Mouse (Mus musculus): ENCODE data around the gene Ranbp3l. TPM values are rescaled to one million over a fixed set of nuclear protein-coding genes. Genes with fewer than 3 reads are reported as not detected.

Gene Ranbp3l
- polyA plus RNA-seq, 1 experiment from 2014 or later = not detected

- no peak for ATAC-seq (ENCODE audit: insufficient number of reproducible peaks, insufficient read depth, low FRiP score, low TSS enrichment, low read depth)
- Histone ChIP-seq H3K27me3 (no peaks in the 10 kb centered on the region), H3K27ac (no peak overlapping the region), H3K4me1 (replicated peaks) (no peaks in the 10 kb centered on the region), H3K36me3 (peaks cover 87% of the 10 kb centered on the region), H3K9me3 (no peaks in the 10 kb centered on the region), H3K4me3 (replicated peaks) (no peak overlapping the region), H3K9ac (replicated peaks) (no peak overlapping the region), H3K4me2 (no peak overlapping the region)
- WGBS = 95% methylated on average over 10 of the region's 10 CpGs
Measured at GRCm38 (mm10) chr15:9100446-9101077, 132.8 kb downstream of the Ranbp3l start.

GRCm38 (mm10) chr15:9106303-9107074 lies 138.7 kb downstream of the Ranbp3l start:
- Histone ChIP-seq H3K9ac (replicated peaks) (no peak overlapping the region), H3K27ac (no peak overlapping the region), H3K4me3 (replicated peaks) (no peak overlapping the region), H3K9me3 (no peaks in the 10 kb centered on the region), H3K4me2 (no peak overlapping the region), H3K27me3 (no peaks in the 10 kb centered on the region), H3K36me3 (peaks cover 73% of the 10 kb centered on the region), H3K4me1 (replicated peaks) (no peaks in the 10 kb centered on the region)
- ATAC-seq (ENCODE audit: insufficient number of reproducible peaks, insufficient read depth, low FRiP score, low TSS enrichment, low read depth) = no peak
- WGBS = 90% methylated on average over 13 of the region's 13 CpGs

- Histone ChIP-seq H3K4me2 (no peak overlapping the region), H3K27me3 (no peaks in the 10 kb centered on the region), H3K9me3 (no peaks in the 10 kb centered on the region), H3K4me1 (replicated peaks) (no peaks in the 10 kb centered on the region), H3K27ac (no peak overlapping the region), H3K4me3 (replicated peaks) (no peak overlapping the region), H3K9ac (replicated peaks) (no peak overlapping the region), H3K36me3 (peaks cover 73% of the 10 kb centered on the region)
- WGBS = 83% methylated on average over 6 of the region's 6 CpGs
- ATAC-seq (ENCODE audit: insufficient number of reproducible peaks, insufficient read depth, low FRiP score, low TSS enrichment, low read depth) = no peak
Measured at GRCm38 (mm10) chr15:9110526-9111347, 143.0 kb downstream of the Ranbp3l start.

DNA sequence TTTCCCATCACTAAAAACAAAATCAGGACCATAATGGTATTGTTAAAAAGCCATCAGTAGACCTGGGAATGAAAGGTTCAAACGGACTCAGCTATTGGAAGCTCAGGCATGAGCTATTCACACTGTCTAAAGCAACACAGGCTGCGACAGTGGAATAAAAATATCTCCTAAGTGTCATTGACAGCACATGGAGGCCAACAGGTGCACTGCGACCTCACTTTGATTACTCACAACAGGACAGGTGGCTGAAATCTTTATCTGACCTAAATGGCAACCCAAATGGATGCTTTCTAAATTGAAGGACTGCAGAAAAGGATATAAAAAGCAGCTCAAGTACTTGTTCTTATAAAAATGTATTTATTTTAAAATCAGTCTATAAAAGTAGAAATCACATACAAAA lies 143.9 kb downstream of the Ranbp3l start:
- no peaks in the 10 kb centered on the region for H3K27me3 ChIP-seq
- no peak for ATAC-seq (ENCODE audit: insufficient number of reproducible peaks, insufficient read depth, low FRiP score, low TSS enrichment, low read depth)
- H3K36me3 ChIP-seq = peaks cover 75% of the 10 kb centered on the region
- no peaks in the 10 kb centered on the region for H3K4me1 ChIP-seq (replicated peaks)
- 84% methylated on average over 3 of the region's 3 CpGs for WGBS
- H3K9me3 ChIP-seq = no peaks in the 10 kb centered on the region
- H3K4me3 ChIP-seq (replicated peaks) = no peak overlapping the region
- no peak overlapping the region for H3K9ac ChIP-seq (replicated peaks)
- no peak overlapping the region for H3K4me2 ChIP-seq
- H3K27ac ChIP-seq = no peak overlapping the region

- Histone ChIP-seq H3K27ac (no peak overlapping the region), H3K4me3 (replicated peaks) (no peak overlapping the region), H3K4me1 (replicated peaks) (no peaks in the 10 kb centered on the region), H3K4me2 (no peak overlapping the region), H3K9me3 (no peaks in the 10 kb centered on the region), H3K36me3 (peaks cover 80% of the 10 kb centered on the region), H3K27me3 (no peaks in the 10 kb centered on the region), H3K9ac (replicated peaks) (no peak overlapping the region)
- WGBS = 85% methylated on average over 9 of the region's 9 CpGs
- no peak for ATAC-seq (ENCODE audit: insufficient number of reproducible peaks, insufficient read depth, low FRiP score, low TSS enrichment, low read depth)
Measured at GRCm38 (mm10) chr15:9113556-9113955, 145.8 kb downstream of the Ranbp3l start.

GRCm38 (mm10) chr15:9114131-9114530 lies 146.4 kb downstream of the Ranbp3l start:
- Histone ChIP-seq H3K9ac (replicated peaks) (no peak overlapping the region), H3K9me3 (no peaks in the 10 kb centered on the region), H3K4me2 (no peak overlapping the region), H3K4me1 (replicated peaks) (no peaks in the 10 kb centered on the region), H3K27ac (no peak overlapping the region), H3K27me3 (no peaks in the 10 kb centered on the region), H3K36me3 (peaks cover 86% of the 10 kb centered on the region), H3K4me3 (replicated peaks) (no peak overlapping the region)
- WGBS = 91% methylated on average over 4 of the region's 4 CpGs
- ATAC-seq (ENCODE audit: insufficient number of reproducible peaks, insufficient read depth, low FRiP score, low TSS enrichment, low read depth) = no peak

DNA sequence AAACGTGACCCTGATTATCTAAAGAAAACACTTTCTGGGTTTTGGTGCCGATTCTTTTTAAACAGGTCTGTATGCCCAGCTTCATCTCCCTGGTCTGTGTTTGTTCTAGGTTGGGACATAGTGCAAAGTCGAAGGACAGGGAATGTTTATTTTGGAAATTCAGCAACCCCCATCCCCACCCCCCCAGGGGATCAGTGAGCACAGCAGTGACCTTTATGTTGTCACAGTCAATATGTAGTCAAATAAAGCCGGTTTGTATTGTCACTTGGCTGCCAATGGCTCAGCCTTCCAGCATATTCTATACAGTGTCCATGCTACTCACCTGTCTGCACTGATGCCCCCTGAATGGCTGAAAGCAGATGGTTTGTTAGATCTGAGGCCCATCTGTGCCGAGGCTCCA lies 146.8 kb downstream of the Ranbp3l start:
- Histone ChIP-seq H3K4me1 (replicated peaks) (no peaks in the 10 kb centered on the region), H3K27me3 (no peaks in the 10 kb centered on the region), H3K9me3 (no peaks in the 10 kb centered on the region), H3K27ac (no peak overlapping the region), H3K36me3 (peaks cover 90% of the 10 kb centered on the region), H3K4me3 (replicated peaks) (no peak overlapping the region), H3K9ac (replicated peaks) (no peak overlapping the region), H3K4me2 (no peak overlapping the region)
- no peak for ATAC-seq (ENCODE audit: insufficient number of reproducible peaks, insufficient read depth, low FRiP score, low TSS enrichment, low read depth)
- 81% methylated on average over 5 of the region's 5 CpGs for WGBS

Other genes with a start within 250 kb of the Ranbp3l start
- gene Nadk2, start 103.3 kb downstream of the Ranbp3l start, polyA plus RNA-seq (2016; fragmentation: Nextera tagmentation; extraction: Ambion mirVana) = 33.8 and 34.7 TPM in 2 replicates
- gene Lmbrd2, start 172.6 kb downstream of the Ranbp3l start, polyA plus RNA-seq (2016; fragmentation: Nextera tagmentation; extraction: Ambion mirVana) = 3.4 and 3.5 TPM in 2 replicates
- gene Skp2, start 187.5 kb downstream of the Ranbp3l start, polyA plus RNA-seq (2016; fragmentation: Nextera tagmentation; extraction: Ambion mirVana) = 139 and 140 TPM in 2 replicates

Measured in limb, embryonic 12.5 days (tissue).